Mouse (Mus musculus): Measurements from ENCODE around the gene Cpn1. TPM values are rescaled to one million over a fixed set of nuclear protein-coding genes. Genes with fewer than 3 reads are reported as not detected.
"Not testable (repeated sequence)": the region's sequence is repeated elsewhere in the genome, so short reads cannot be mapped to it uniquely, and the experiment has no call there.

The Cpn1 gene
- polyA plus RNA-seq, 1 experiment from 2014 or later: 45.3 TPM

GRCm38 (mm10) chr19:43959162-43959561 is 27.2 kb downstream of the Cpn1 start:
- Histone ChIP-seq H3K4me2 (replicated peaks; ENCODE audit: low read depth) (no peak overlapping the region), H3K27ac (replicated peaks) (no peak overlapping the region), H3K9ac (ENCODE audit: low read length) (no peak overlapping the region), H3K27me3 (ENCODE audit: control insufficient read depth, insufficient read depth, low read length) (no peaks in the 10 kb centered on the region), H3K9me3 (ENCODE audit: control insufficient read depth, low read length) (no peaks in the 10 kb centered on the region), H3K4me3 (ENCODE audit: low read depth, low read length) (no peak overlapping the region), H3K36me3 (ENCODE audit: control insufficient read depth, insufficient read depth, low read length) (no peaks in the 10 kb centered on the region), H3K4me1 (replicated peaks; ENCODE audit: control insufficient read depth, insufficient read depth) (no peaks in the 10 kb centered on the region)
- 22% methylated on average over 2 of the region's 2 CpGs for WGBS
- TF ChIP-seq CTCF (IDR thresholded peaks at IDR 0.05; ENCODE audit: low read depth) (peak; percentile 96), EP300 (optimal IDR thresholded peaks at IDR 0.05) (no peak)
- ATAC-seq (ENCODE audit: low FRiP score, low TSS enrichment) (peak; percentile 87), DNase-seq (ENCODE audit: low spot score) (peak; percentile 83)

GRCm38 (mm10) chr19:43957881-43958280 is 28.5 kb downstream of the Cpn1 start:
- Histone ChIP-seq H3K27ac (replicated peaks) (no peak overlapping the region), H3K4me2 (replicated peaks; ENCODE audit: low read depth) (no peak overlapping the region), H3K27me3 (ENCODE audit: control insufficient read depth, insufficient read depth, low read length) (no peaks in the 10 kb centered on the region), H3K4me1 (replicated peaks; ENCODE audit: control insufficient read depth, insufficient read depth) (no peaks in the 10 kb centered on the region), H3K36me3 (ENCODE audit: control insufficient read depth, insufficient read depth, low read length) (no peaks in the 10 kb centered on the region), H3K4me3 (ENCODE audit: low read depth, low read length) (no peak overlapping the region), H3K9me3 (ENCODE audit: control insufficient read depth, low read length) (no peaks in the 10 kb centered on the region), H3K9ac (ENCODE audit: low read length) (no peak overlapping the region)
- ATAC-seq (ENCODE audit: low FRiP score, low TSS enrichment) (no peak), DNase-seq (ENCODE audit: low spot score) (no peak)
- 85% methylated on average over 4 of the region's 4 CpGs for WGBS
- no peak for TF ChIP-seq CTCF (IDR thresholded peaks at IDR 0.05; ENCODE audit: low read depth)
- no peak for TF ChIP-seq EP300 (optimal IDR thresholded peaks at IDR 0.05)

GRCm38 (mm10) chr19:43957402-43957801 is 29.0 kb downstream of the Cpn1 start:
- 27% methylated on average over 4 of the region's 4 CpGs for WGBS
- Histone ChIP-seq H3K27ac (replicated peaks) (no peak overlapping the region), H3K27me3 (ENCODE audit: control insufficient read depth, insufficient read depth, low read length) (no peaks in the 10 kb centered on the region)

GRCm38 (mm10) chr19:43955266-43955665 is 31.1 kb downstream of the Cpn1 start:
- H3K36me3 ChIP-seq (ENCODE audit: control insufficient read depth, insufficient read depth, low read length): no peaks in the 10 kb centered on the region
- H3K27me3 ChIP-seq (ENCODE audit: control insufficient read depth, insufficient read depth, low read length): no peaks in the 10 kb centered on the region
- DNase-seq (ENCODE audit: low spot score) (no peak), ATAC-seq (ENCODE audit: low FRiP score, low TSS enrichment) (no peak)
- 80% methylated on average over 5 of the region's 5 CpGs for WGBS
- no peak overlapping the region for H3K9ac ChIP-seq (ENCODE audit: low read length)
- TF ChIP-seq CTCF (IDR thresholded peaks at IDR 0.05; ENCODE audit: low read depth) (no peak), EP300 (optimal IDR thresholded peaks at IDR 0.05) (no peak)
- H3K27ac ChIP-seq (replicated peaks): no peak overlapping the region
- H3K9me3 ChIP-seq (ENCODE audit: control insufficient read depth, low read length): no peaks in the 10 kb centered on the region
- H3K4me3 ChIP-seq (ENCODE audit: low read depth, low read length): no peak overlapping the region
- no peaks in the 10 kb centered on the region for H3K4me1 ChIP-seq (replicated peaks; ENCODE audit: control insufficient read depth, insufficient read depth)
- H3K4me2 ChIP-seq (replicated peaks; ENCODE audit: low read depth): no peak overlapping the region

More at GRCm38 (mm10) chr19:43957402-43957801, 29.0 kb downstream of the Cpn1 start:
- ATAC-seq (ENCODE audit: low FRiP score, low TSS enrichment) (no peak), DNase-seq (ENCODE audit: low spot score) (no peak)
- Histone ChIP-seq H3K4me3 (ENCODE audit: low read depth, low read length) (no peak overlapping the region), H3K9ac (ENCODE audit: low read length) (no peak overlapping the region), H3K36me3 (ENCODE audit: control insufficient read depth, insufficient read depth, low read length) (no peaks in the 10 kb centered on the region), H3K4me1 (replicated peaks; ENCODE audit: control insufficient read depth, insufficient read depth) (no peaks in the 10 kb centered on the region), H3K9me3 (ENCODE audit: control insufficient read depth, low read length) (no peaks in the 10 kb centered on the region), H3K4me2 (replicated peaks; ENCODE audit: low read depth) (no peak overlapping the region)
- TF ChIP-seq EP300 (optimal IDR thresholded peaks at IDR 0.05) (no peak), CTCF (IDR thresholded peaks at IDR 0.05; ENCODE audit: low read depth) (no peak)

- H3K27ac ChIP-seq (replicated peaks): no peak overlapping the region
- TF ChIP-seq EP300 (optimal IDR thresholded peaks at IDR 0.05) (no peak), CTCF (IDR thresholded peaks at IDR 0.05; ENCODE audit: low read depth) (no peak)
- 83% methylated on average over 4 of the region's 4 CpGs for WGBS
- H3K9ac ChIP-seq (ENCODE audit: low read length): no peak overlapping the region
- ATAC-seq (ENCODE audit: low FRiP score, low TSS enrichment) (no peak), DNase-seq (ENCODE audit: low spot score) (no peak)
- no peaks in the 10 kb centered on the region for H3K4me1 ChIP-seq (replicated peaks; ENCODE audit: control insufficient read depth, insufficient read depth)
- H3K4me2 ChIP-seq (replicated peaks; ENCODE audit: low read depth): no peak overlapping the region
- H3K9me3 ChIP-seq (ENCODE audit: control insufficient read depth, low read length): no peaks in the 10 kb centered on the region
- no peaks in the 10 kb centered on the region for H3K27me3 ChIP-seq (ENCODE audit: control insufficient read depth, insufficient read depth, low read length)
- H3K36me3 ChIP-seq (ENCODE audit: control insufficient read depth, insufficient read depth, low read length): no peaks in the 10 kb centered on the region
- no peak overlapping the region for H3K4me3 ChIP-seq (ENCODE audit: low read depth, low read length)
Observed at GRCm38 (mm10) chr19:43954864-43955263, 31.5 kb downstream of the Cpn1 start.

- not testable (repeated sequence) for H3K27me3 ChIP-seq (ENCODE audit: control insufficient read depth, insufficient read depth, low read length); ATAC-seq (ENCODE audit: low FRiP score, low TSS enrichment); H3K27ac ChIP-seq (replicated peaks); H3K9me3 ChIP-seq (ENCODE audit: control insufficient read depth, low read length); H3K4me2 ChIP-seq (replicated peaks; ENCODE audit: low read depth); H3K36me3 ChIP-seq (ENCODE audit: control insufficient read depth, insufficient read depth, low read length); DNase-seq (ENCODE audit: low spot score); H3K9ac ChIP-seq (ENCODE audit: low read length); H3K4me3 ChIP-seq (ENCODE audit: low read depth, low read length); H3K4me1 ChIP-seq (replicated peaks; ENCODE audit: control insufficient read depth, insufficient read depth)
- 75% methylated on average over 8 of the region's 8 CpGs for WGBS
- TF ChIP-seq CTCF (IDR thresholded peaks at IDR 0.05; ENCODE audit: low read depth): peak; percentile 37
Observed at GRCm38 (mm10) chr19:43952936-43953335, 33.4 kb downstream of the Cpn1 start.
